Mouse (Mus musculus): ENCODE results near the gene Gm12184. TPM values are rescaled to one million over a fixed set of nuclear protein-coding genes. Genes with fewer than 3 reads are reported as not detected.
A peak's percentile ranks its signal among the peaks of the same experiment; 100 is the strongest.
"Not testable (repeated sequence)": the region's sequence is repeated elsewhere in the genome, so short reads cannot be mapped to it uniquely, and the experiment has no call there.

Gene Gm12184
- polyA plus RNA-seq, 1 experiment from 2014 or later: 4.4 TPM

DNA sequence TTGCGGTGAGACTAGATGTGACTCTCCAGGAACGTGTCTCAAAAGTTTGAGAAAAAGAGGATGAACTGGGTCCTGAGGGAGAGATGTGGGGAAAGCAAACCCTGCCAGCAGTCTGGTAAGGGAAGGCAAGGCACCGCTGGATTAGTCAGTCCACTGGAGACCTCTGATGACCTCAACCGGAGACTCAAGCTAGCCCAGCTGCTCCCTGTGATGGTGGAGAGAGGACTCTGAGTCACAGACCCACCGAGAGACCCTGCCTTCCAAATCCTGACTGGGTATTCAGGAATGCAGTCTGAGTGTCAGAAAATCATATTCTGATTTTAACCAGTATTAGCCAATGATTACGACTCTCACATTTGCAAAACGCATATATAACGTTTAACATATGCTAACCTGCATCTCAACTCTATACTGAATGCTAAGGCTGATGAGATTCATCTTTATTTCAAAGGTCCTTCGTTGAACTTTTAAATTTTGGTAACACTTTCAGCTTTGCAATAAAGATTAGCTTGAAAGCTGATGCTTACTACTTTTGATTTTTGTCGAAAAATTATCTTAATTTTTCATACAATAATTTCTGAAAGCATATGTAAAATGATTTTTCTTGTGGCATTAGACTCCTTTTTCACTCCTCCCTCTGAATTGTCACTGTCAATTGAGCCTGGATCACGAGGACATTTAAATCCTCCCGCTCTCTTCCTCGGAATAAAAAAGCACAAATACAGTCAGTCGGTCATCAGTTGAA lies 3.5 kb downstream of the Gm12184 start:
- H3K4me3 ChIP-seq (ENCODE audit: low read depth, low read length): peak overlapping the region; percentile 28; the same call in 1 of the 2 replicates
- no peak for DNase-seq (ENCODE audit: low spot score)

DNA sequence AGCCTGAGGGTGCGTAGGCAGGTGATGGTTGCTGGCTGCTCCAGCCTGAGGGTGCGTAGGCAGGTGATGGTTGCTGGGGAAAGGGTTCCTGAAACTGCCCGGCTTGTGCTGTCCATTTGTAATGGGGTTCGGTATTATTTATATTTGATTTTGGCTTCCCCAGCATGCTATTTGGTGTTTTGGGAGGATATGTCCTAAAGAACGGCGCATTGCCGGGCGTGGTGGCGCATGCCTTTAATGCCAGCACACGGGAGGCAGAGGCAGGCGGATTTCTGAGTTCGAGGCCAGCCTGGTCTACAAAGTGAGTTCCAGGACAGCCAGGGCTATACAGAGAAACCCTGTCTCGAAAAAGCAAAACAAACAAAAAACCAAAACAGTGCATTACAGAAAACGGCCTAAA lies 5.2 kb downstream of the Gm12184 start:
- not testable (repeated sequence) for H3K4me1 ChIP-seq (ENCODE audit: insufficient read depth, low read depth, low read length); H3K9me3 ChIP-seq (ENCODE audit: low read length); DNase-seq (ENCODE audit: low spot score); H3K36me3 ChIP-seq (ENCODE audit: insufficient read depth, low read length); H3K9ac ChIP-seq (replicated peaks; ENCODE audit: low read depth); H3K27me3 ChIP-seq (replicated peaks; ENCODE audit: insufficient read depth, low read length); H3K27ac ChIP-seq (ENCODE audit: low read length); ATAC-seq; H3K4me3 ChIP-seq (ENCODE audit: low read depth, low read length); H3K4me2 ChIP-seq (replicated peaks; ENCODE audit: low read depth, low read length)
- 83% methylated on average over 14 of the region's 14 CpGs for WGBS

More for the DNA sequence above, 3.5 kb downstream of the Gm12184 start:
- Histone ChIP-seq H3K9me3 (ENCODE audit: low read length) (no peaks in the 10 kb centered on the region), H3K4me1 (ENCODE audit: insufficient read depth, low read depth, low read length) (peaks cover 6% of the 10 kb centered on the region; the same call in 1 of the 2 replicates), H3K27ac (ENCODE audit: low read length) (no peak overlapping the region), H3K9ac (replicated peaks; ENCODE audit: low read depth) (no peak overlapping the region), H3K4me2 (replicated peaks; ENCODE audit: low read depth, low read length) (peak overlapping the region; percentile 52), H3K27me3 (replicated peaks; ENCODE audit: insufficient read depth, low read length) (0 out of 2 replicates have a peak, but pooled peaks cover 6% of the 10 kb centered on the region), H3K36me3 (ENCODE audit: insufficient read depth, low read length) (no peaks in the 10 kb centered on the region)
- TF ChIP-seq CTCF (IDR thresholded peaks at IDR 0.05): no peak
- TF ChIP-seq EP300 (IDR thresholded peaks at IDR 0.05): no peak
- WGBS: 38% methylated on average over 14 of the region's 14 CpGs
- no peak for ATAC-seq

DNA sequence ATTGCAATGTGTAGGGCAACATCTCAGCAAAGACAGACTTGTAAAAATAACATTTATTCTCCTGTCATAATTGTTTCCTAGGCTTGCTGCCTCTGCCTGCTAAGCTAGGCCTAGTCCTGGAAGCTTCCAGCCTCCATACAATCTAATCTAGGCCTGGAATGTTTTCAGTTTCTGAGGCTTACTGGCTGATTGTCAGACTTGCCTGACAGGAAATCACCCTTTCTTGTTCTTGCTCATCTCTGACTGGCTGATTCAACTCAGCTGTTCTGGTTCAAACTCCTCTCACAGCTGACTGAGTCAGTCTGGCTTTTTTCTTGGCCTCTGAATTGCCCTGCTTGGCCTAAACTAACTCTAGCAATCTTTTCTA lies 6.2 kb downstream of the Gm12184 start:
- ATAC-seq (no peak), DNase-seq (ENCODE audit: low spot score) (no peak)
- Histone ChIP-seq H3K36me3 (ENCODE audit: insufficient read depth, low read length) (no peaks in the 10 kb centered on the region), H3K4me2 (replicated peaks; ENCODE audit: low read depth, low read length) (no peak overlapping the region), H3K4me3 (ENCODE audit: low read depth, low read length) (no peak overlapping the region), H3K27me3 (replicated peaks; ENCODE audit: insufficient read depth, low read length) (0 out of 2 replicates have a peak, but pooled peaks cover 6% of the 10 kb centered on the region), H3K27ac (ENCODE audit: low read length) (no peak overlapping the region), H3K9ac (replicated peaks; ENCODE audit: low read depth) (no peak overlapping the region), H3K4me1 (ENCODE audit: insufficient read depth, low read depth, low read length) (peaks cover 9% of the 10 kb centered on the region; the same call in 1 of the 2 replicates), H3K9me3 (ENCODE audit: low read length) (no peaks in the 10 kb centered on the region)
- no peak for TF ChIP-seq EP300 (IDR thresholded peaks at IDR 0.05)
- no peak for TF ChIP-seq CTCF (IDR thresholded peaks at IDR 0.05)

DNA sequence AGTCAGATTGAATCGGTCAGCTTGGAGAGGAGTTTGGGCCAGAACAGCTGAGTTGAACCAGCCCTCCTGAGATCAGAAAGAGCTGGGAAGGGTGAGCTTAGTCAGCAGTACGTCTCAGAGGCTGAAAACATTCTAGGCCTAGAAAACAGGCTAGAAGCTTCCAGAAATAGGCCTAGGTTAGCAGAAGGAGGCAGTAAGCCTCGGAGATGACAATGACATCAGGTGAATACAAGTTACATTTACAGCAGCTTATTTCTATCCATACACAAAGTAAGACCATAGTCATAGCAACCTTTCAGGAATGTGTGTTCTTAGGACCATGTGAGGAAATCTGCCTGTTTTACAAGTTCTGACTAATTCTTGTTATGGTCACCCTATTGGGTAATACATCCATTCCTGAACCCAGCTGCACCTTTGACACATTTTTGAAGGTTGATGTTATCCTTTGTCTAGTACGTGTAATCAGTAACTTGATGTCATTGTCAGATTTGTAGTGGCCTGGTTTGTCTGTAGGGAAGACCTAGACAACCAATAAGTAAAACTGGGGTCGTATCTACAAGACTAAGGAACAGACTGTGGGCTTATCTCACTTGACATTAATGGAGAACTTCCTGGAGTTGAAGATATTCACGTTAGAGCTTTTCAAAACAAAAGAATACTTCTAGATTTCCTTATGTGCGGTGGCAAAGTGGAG lies 6.7 kb downstream of the Gm12184 start:
- H3K9me3 ChIP-seq (ENCODE audit: low read length): no peaks in the 10 kb centered on the region
- peaks cover 11% of the 10 kb centered on the region; the same call in 1 of the 2 replicates for H3K4me1 ChIP-seq (ENCODE audit: insufficient read depth, low read depth, low read length)
- WGBS: 61% methylated on average over 7 of the region's 7 CpGs
- no peak overlapping the region for H3K9ac ChIP-seq (replicated peaks; ENCODE audit: low read depth)
- H3K36me3 ChIP-seq (ENCODE audit: insufficient read depth, low read length): no peaks in the 10 kb centered on the region
- no peak for ATAC-seq
- H3K4me3 ChIP-seq (ENCODE audit: low read depth, low read length): no peak overlapping the region
- peak; percentile 37 for DNase-seq (ENCODE audit: low spot score)
- H3K27ac ChIP-seq (ENCODE audit: low read length): no peak overlapping the region
- TF ChIP-seq CTCF (IDR thresholded peaks at IDR 0.05): no peak
- TF ChIP-seq EP300 (IDR thresholded peaks at IDR 0.05): no peak
- no peak overlapping the region for H3K4me2 ChIP-seq (replicated peaks; ENCODE audit: low read depth, low read length)
- 0 out of 2 replicates have a peak, but pooled peaks cover 6% of the 10 kb centered on the region for H3K27me3 ChIP-seq (replicated peaks; ENCODE audit: insufficient read depth, low read length)

DNA sequence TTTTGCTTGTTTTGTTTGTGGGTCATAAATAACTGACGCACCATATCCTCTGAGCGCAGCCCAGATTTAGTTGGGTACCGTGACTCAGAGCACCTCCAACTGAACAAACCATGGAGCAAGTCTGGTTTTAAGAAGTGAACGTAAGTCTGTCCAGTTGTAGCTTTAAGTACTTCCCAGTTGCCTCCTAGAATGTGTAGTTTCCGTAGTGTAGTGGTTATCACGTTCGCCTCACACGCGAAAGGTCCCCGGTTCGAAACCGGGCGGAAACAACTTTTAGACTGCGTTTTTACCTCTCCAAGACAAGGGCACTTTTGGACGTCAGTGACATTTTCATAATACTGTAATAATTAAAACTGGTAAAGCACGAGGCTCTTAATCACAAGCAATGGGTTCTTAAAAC lies 8.1 kb downstream of the Gm12184 start:
- peak overlapping the region; percentile 62 for H3K4me3 ChIP-seq (ENCODE audit: low read depth, low read length)
- H3K9me3 ChIP-seq (ENCODE audit: low read length): no peaks in the 10 kb centered on the region
- H3K27me3 ChIP-seq (replicated peaks; ENCODE audit: insufficient read depth, low read length): no peaks in the 10 kb centered on the region
- H3K27ac ChIP-seq (ENCODE audit: low read length): peak overlapping the region; percentile 97
- peaks cover 6% of the 10 kb centered on the region; the same call in 1 of the 2 replicates for H3K4me1 ChIP-seq (ENCODE audit: insufficient read depth, low read depth, low read length)
- DNase-seq (ENCODE audit: low spot score): peak; percentile 95
- WGBS: under 1% methylated on average over 16 of the region's 16 CpGs
- ATAC-seq: 0 out of 2 replicates have a peak, but pooled peaks have one; percentile 2
- H3K36me3 ChIP-seq (ENCODE audit: insufficient read depth, low read length): no peaks in the 10 kb centered on the region
- H3K9ac ChIP-seq (replicated peaks; ENCODE audit: low read depth): peak overlapping the region; percentile 43
- TF ChIP-seq EP300 (IDR thresholded peaks at IDR 0.05): peak; percentile 49; the same call in 1 of the 2 replicates
- no peak for TF ChIP-seq CTCF (IDR thresholded peaks at IDR 0.05)
- H3K4me2 ChIP-seq (replicated peaks; ENCODE audit: low read depth, low read length): peak overlapping the region; percentile 90

DNA sequence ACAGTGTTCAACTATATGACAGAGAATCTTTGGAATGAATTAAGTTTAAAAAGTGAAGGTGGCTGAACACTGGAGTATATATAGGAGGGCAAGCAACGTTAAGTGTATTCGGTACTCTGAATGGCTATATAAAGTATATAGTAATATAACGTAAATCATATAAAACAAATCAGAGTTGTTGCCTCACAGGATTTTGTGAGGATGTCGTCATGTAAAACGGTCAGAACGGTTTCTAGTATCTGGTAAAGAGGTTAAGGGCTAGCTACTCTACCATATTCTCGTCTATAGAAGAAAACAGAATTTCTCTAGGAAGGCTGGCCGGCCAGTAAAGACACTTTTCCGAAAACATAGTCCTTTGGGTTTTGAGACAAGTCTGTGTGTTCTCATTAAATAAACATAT lies 8.7 kb downstream of the Gm12184 start:
- DNase-seq (ENCODE audit: low spot score) (no peak), ATAC-seq (no peak)

More for the DNA sequence above, 8.7 kb downstream of the Gm12184 start:
- H3K27me3 ChIP-seq (replicated peaks; ENCODE audit: insufficient read depth, low read length): no peaks in the 10 kb centered on the region
- peaks cover 6% of the 10 kb centered on the region; the same call in 1 of the 2 replicates for H3K4me1 ChIP-seq (ENCODE audit: insufficient read depth, low read depth, low read length)
- peak overlapping the region; percentile 43 for H3K9ac ChIP-seq (replicated peaks; ENCODE audit: low read depth)
- WGBS: 4% methylated on average over 9 of the region's 9 CpGs
- H3K4me3 ChIP-seq (ENCODE audit: low read depth, low read length): peak overlapping the region; percentile 62
- H3K9me3 ChIP-seq (ENCODE audit: low read length): no peaks in the 10 kb centered on the region
- no peak for TF ChIP-seq CTCF (IDR thresholded peaks at IDR 0.05)
- TF ChIP-seq EP300 (IDR thresholded peaks at IDR 0.05): no peak
- peak overlapping the region; percentile 97 for H3K27ac ChIP-seq (ENCODE audit: low read length)
- H3K36me3 ChIP-seq (ENCODE audit: insufficient read depth, low read length): no peaks in the 10 kb centered on the region
- H3K4me2 ChIP-seq (replicated peaks; ENCODE audit: low read depth, low read length): peak overlapping the region; percentile 90
